Mouse (Mus musculus): ENCODE results near the gene Slc26a10.

DNA sequence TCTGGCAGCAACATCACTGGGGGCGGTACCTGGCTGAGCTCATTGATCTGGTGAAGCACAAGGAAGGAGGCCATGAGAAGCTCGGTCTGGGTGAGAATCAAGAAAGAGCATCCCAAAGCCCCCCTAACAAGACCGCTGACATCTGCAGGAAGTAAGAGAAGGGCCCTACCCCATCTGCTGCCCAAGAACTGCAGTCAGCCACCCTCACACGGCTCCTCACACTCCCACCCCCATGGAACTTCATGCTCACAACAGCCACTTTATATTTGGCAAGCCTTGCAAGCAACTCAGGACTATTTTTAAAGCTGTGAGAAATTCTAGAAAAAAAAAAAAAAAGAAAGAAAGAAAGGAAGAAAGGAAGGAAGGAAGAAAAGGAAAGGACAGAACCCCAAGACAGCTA, 28.5 kb upstream of the Slc26a10 start:
- TF ChIP-seq POLR2A (IDR thresholded peaks at IDR 0.05; ENCODE audit: insufficient read length, low read depth) = no peak
- no peak for TF ChIP-seq MYOG (IDR thresholded peaks at IDR 0.05; ENCODE audit: control insufficient read depth in 1 of 3, insufficient read depth in 1 of 3, insufficient read length in 2 of 3, low read depth in 2 of 3)
- TF ChIP-seq MAX (IDR thresholded peaks at IDR 0.05; ENCODE audit: low read depth) = no peak
- TF ChIP-seq TCF12 (IDR thresholded peaks at IDR 0.05; ENCODE audit: insufficient read depth, poor library complexity, severe bottlenecking) = no peak
- no peak for TF ChIP-seq CEBPB (IDR thresholded peaks at IDR 0.05; ENCODE audit: insufficient read depth, poor library complexity, severe bottlenecking)
- no peak for TF ChIP-seq POLR2AphosphoS2 (IDR thresholded peaks at IDR 0.05; ENCODE audit: insufficient read length, low read depth)
- no peak for TF ChIP-seq USF1 (IDR thresholded peaks at IDR 0.05; ENCODE audit: low read depth)
- no peak for TF ChIP-seq MYOD1 (IDR thresholded peaks at IDR 0.05; ENCODE audit: control insufficient read depth in 1 of 3, insufficient read length in 2 of 3, low read depth in 2 of 3)
- TF ChIP-seq TCF3 (IDR thresholded peaks at IDR 0.05; ENCODE audit: insufficient read length, low read depth) = no peak

All from myocyte (in vitro differentiated cells).